Mouse (Mus musculus) bone marrow, adult 2 months (tissue): ENCODE results near the gene Slc16a13. TPM values are rescaled to one million over a fixed set of nuclear protein-coding genes. Genes with fewer than 3 reads are reported as not detected.

Source experiments
- H3K27ac ChIP-seq: fragments of 200-500 bp; 2 replicates; pipeline ENCODE4 v1.5.1; 2012; ENCODE audit warnings: low read depth, mild to moderate bottlenecking, control low read depth, inconsistent platforms, low read length; ENCODE audit not compliant: control insufficient read depth, poor library complexity, insufficient read depth
- H3K4me1 ChIP-seq: fragments of 200-500 bp; 2 replicates; pipeline ENCODE4 v1.6.1; 2011; ENCODE audit warnings: low read length; ENCODE audit not compliant: control insufficient read depth, insufficient read depth
- H3K4me3 ChIP-seq: fragments of 200-500 bp; replicated peaks from 2 replicates; pipeline ENCODE3; 2011; ENCODE audit warnings: mild to moderate bottlenecking, low read depth, low read length, control low read depth; ENCODE audit not compliant: control insufficient read depth
- CTCF ChIP-seq: fragments of 200-500 bp; IDR thresholded peaks from 2 replicates; pipeline ENCODE4 v1.5.1; 2011; ENCODE audit warnings: low read length, control low read depth; ENCODE audit not compliant: control insufficient read depth, insufficient read depth
- POLR2A ChIP-seq: fragments of 200-500 bp; IDR thresholded peaks from 2 replicates; pipeline ENCODE4 v1.6.1; 2011; ENCODE audit warnings: low read depth, mild to moderate bottlenecking, control low read depth, low read length, borderline replicate concordance; ENCODE audit not compliant: control insufficient read depth
- WGBS: fragments of 180-500 bp; shearing (Covaris S2); methylation state at CpG from one replicate; pipeline ENCODE4 v1.1.7; 2018; 5-methylcytosine and 5-hydroxymethylcytosine counted together
- polyA plus RNA-seq: library from polyadenylated mRNA; stranded (reverse); fragments of >200 nt; gene quantifications from 2 replicates; pipeline ENCODE4 v1.2.4, GENCODE M21; 2011; ENCODE audit warnings: low replicate concordance; ENCODE audit not compliant: missing spikeins, insufficient read depth, insufficient read length

The Slc16a13 gene
- polyA plus RNA-seq, 1 experiment = 0.60 TPM

- no peak for TF ChIP-seq CTCF
- no peak for TF ChIP-seq POLR2A
- Histone ChIP-seq H3K4me3 (no peak overlapping the region), H3K4me1 (peaks cover 3% of the 10 kb centered on the region; the same call in 1 of the 2 replicates), H3K27ac (no peak overlapping the region)
- WGBS = 32% methylated on average over 8 of the region's 8 CpGs
Measured at GRCm38 (mm10) chr11:70234497-70234896, 13.6 kb upstream of the Slc16a13 start.

GRCm38 (mm10) chr11:70234037-70234436 lies 13.2 kb upstream of the Slc16a13 start:
- no peak overlapping the region for H3K27ac ChIP-seq
- no peak overlapping the region for H3K4me3 ChIP-seq
- TF ChIP-seq CTCF (no peak), POLR2A (no peak)
- 86% methylated on average over 5 of the region's 5 CpGs for WGBS
- H3K4me1 ChIP-seq = peaks cover 3% of the 10 kb centered on the region; the same call in 1 of the 2 replicates

GRCm38 (mm10) chr11:70233016-70233415 lies 12.2 kb upstream of the Slc16a13 start:
- Histone ChIP-seq H3K4me1 (peaks cover 3% of the 10 kb centered on the region; the same call in 1 of the 2 replicates), H3K4me3 (no peak overlapping the region), H3K27ac (no peak overlapping the region)
- TF ChIP-seq CTCF = no peak
- no peak for TF ChIP-seq POLR2A
- 70% methylated on average over 8 of the region's 8 CpGs for WGBS

GRCm38 (mm10) chr11:70232546-70232945 lies 11.7 kb upstream of the Slc16a13 start:
- TF ChIP-seq POLR2A (no peak), CTCF (no peak)
- Histone ChIP-seq H3K4me1 (peaks cover 3% of the 10 kb centered on the region; the same call in 1 of the 2 replicates), H3K27ac (no peak overlapping the region), H3K4me3 (no peak overlapping the region)
- 48% methylated on average over 10 of the region's 10 CpGs for WGBS

- Histone ChIP-seq H3K4me3 (no peak overlapping the region), H3K27ac (no peak overlapping the region; the same call in 1 of the 2 replicates), H3K4me1 (no peaks in the 10 kb centered on the region; the same call in 1 of the 2 replicates)
- TF ChIP-seq POLR2A (no peak; the same call in 1 of the 2 replicates), CTCF (peak; percentile 99)
- WGBS = under 1% methylated on average over 32 of the region's 32 CpGs
Measured at GRCm38 (mm10) chr11:70230239-70230727, 9.4 kb upstream of the Slc16a13 start.

- Histone ChIP-seq H3K4me1 (no peaks in the 10 kb centered on the region; the same call in 1 of the 2 replicates), H3K4me3 (peak within 1 kb of the TSS; percentile 33), H3K27ac (peak within 1 kb of the TSS; percentile 23; the same call in 1 of the 2 replicates)
- TF ChIP-seq POLR2A = no peak
- TF ChIP-seq CTCF = no peak
- WGBS = 2% methylated on average over 39 of the region's 39 CpGs
Measured at GRCm38 (mm10) chr11:70229260-70230010, 8.6 kb upstream of the Slc16a13 start, which contains the start of gene Bcl6b. Gene Bcl6b, minus strand, starts transcription at chr11:70229798.

- peak; percentile 38; the same call in 1 of the 2 replicates for TF ChIP-seq POLR2A
- no peak for TF ChIP-seq CTCF
- 2% methylated on average over 19 of the region's 19 CpGs for WGBS
- Histone ChIP-seq H3K4me1 (no peaks in the 10 kb centered on the region; the same call in 1 of the 2 replicates), H3K27ac (peak overlapping the region; percentile 23; the same call in 1 of the 2 replicates), H3K4me3 (peak overlapping the region; percentile 33)
Measured at GRCm38 (mm10) chr11:70228828-70229227, 8.0 kb upstream of the Slc16a13 start.

- WGBS = 77% methylated on average over 4 of the region's 4 CpGs
- H3K4me1 ChIP-seq = peaks cover 2% of the 10 kb centered on the region; the same call in 1 of the 2 replicates
- no peak overlapping the region for H3K27ac ChIP-seq
- TF ChIP-seq POLR2A = no peak
- TF ChIP-seq CTCF = no peak
- no peak overlapping the region for H3K4me3 ChIP-seq
Measured at GRCm38 (mm10) chr11:70227661-70228245, 6.9 kb upstream of the Slc16a13 start.
